Mouse (Mus musculus) brain, embryonic 14.5 days (tissue): Measurements from ENCODE around the gene 2410004B18Rik.

ENCODE experiments used
- CTCF ChIP-seq: fragments of 200-500 bp; IDR thresholded peaks from 2 replicates; pipeline ENCODE4 v1.5.1; 2012; ENCODE audit warnings: inconsistent platforms, mild to moderate bottlenecking, moderate library complexity, borderline replicate concordance; ENCODE audit not compliant: insufficient read depth, insufficient read length; ENCODE audit errors: extremely low read depth
- POLR2A ChIP-seq: fragments of 200-500 bp; IDR thresholded peaks from 2 replicates; pipeline ENCODE4 v1.6.1; 2012; ENCODE audit warnings: mild to moderate bottlenecking, inconsistent platforms, borderline replicate concordance; ENCODE audit not compliant: poor library complexity, insufficient read depth, insufficient read length, severe bottlenecking; ENCODE audit errors: extremely low read depth

GRCm38 (mm10) chr3:145938405-145939349 lies 863 bp downstream of the 2410004B18Rik start:
- TF ChIP-seq POLR2A (no peak), CTCF (peak; percentile 24; the same call in 1 of the 2 replicates)
